Mouse (Mus musculus) ovary, adult 18-20 months (tissue): ENCODE results near the gene Chd9.
A peak's percentile ranks its signal among the peaks of the same experiment; 100 is the strongest.

Source experiments
- DNase-seq: peaks from one replicate; pipeline ENCODE4 v3.0.0; 2022; ENCODE audit warnings: low spot score, mixed read lengths

The Chd9 gene

DNA sequence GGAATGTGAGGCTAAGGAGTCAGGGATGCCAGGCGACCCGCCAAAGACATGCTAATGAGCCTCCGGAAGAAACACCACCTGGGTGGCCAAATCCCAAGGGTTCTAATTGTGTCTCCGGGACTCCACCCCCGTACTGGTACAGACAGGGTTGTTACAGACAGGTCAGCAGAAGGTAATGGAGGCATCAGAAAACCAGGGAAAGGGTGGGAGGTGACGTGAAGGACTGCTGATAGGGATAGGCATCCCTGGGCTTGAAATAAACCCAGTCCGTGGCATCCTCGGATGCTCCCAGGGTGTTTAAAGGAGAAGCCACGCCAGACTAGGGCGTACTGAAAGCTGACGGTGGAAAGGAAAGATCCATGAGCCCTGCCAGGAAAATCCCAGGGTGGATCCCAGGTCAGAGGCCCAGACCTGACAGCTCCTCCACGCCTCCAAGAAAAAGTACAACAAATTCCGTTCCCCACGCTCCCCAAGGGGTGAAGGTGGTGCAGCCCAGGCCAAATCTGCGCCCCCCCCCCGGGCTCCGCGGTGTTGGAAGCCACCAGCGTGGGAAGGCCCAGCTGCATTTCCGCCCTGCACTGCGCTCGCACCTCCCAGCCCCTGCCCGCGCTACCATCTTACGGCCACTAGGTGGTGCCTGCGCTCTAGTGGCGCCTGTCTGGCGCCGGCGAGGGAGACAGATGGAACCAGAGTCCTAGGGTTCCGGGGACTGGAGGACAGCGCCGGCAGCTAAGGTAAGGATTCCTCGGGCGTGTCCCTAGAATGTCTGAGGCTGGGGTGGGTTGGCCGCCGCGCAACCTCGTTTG, at the start of gene Chd9:
Gene Chd9, plus strand, starts transcription at position 172 of the 806 bp plus-strand sequence.
- peak; percentile 84 for DNase-seq

DNA sequence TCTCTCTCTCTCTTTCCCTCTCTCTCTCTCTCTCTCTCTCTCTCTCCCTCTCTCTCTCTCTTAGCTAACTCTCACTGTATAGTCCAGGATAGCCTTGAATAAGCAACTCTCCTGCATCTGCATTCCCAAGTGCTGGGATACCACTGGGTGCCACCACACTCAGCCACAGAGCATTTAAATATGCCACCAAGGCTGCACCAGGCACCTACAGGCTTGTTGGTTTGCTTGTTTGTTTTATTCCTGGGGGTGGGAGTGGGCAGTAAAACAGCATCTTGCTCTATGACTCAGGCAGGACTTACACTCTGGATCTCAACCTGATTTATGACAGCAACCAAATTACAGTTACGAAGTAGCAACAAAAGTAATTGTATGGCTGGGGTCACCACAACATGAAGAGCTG, 36.5 kb upstream of the Chd9 start:
- no peak for DNase-seq

DNA sequence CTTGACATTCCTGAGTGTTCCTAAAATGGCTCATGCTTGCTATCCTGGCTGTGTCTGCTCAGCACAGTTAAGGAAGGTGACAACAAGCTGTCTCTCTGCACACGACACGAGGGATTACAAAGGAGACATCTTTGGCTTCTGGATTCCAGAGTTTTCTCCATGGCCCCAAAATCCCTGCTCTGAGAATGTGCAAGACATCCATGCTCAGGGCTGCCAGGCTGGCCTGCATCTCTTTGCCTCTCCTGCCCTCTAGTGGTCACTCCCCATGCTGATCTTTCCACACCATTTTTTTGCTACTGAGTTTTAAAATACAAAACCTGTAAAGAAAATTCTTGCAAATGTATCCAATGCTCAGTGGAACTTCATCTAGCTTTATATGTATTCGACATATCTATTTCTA, 34.4 kb upstream of the Chd9 start:
- no peak for DNase-seq

DNA sequence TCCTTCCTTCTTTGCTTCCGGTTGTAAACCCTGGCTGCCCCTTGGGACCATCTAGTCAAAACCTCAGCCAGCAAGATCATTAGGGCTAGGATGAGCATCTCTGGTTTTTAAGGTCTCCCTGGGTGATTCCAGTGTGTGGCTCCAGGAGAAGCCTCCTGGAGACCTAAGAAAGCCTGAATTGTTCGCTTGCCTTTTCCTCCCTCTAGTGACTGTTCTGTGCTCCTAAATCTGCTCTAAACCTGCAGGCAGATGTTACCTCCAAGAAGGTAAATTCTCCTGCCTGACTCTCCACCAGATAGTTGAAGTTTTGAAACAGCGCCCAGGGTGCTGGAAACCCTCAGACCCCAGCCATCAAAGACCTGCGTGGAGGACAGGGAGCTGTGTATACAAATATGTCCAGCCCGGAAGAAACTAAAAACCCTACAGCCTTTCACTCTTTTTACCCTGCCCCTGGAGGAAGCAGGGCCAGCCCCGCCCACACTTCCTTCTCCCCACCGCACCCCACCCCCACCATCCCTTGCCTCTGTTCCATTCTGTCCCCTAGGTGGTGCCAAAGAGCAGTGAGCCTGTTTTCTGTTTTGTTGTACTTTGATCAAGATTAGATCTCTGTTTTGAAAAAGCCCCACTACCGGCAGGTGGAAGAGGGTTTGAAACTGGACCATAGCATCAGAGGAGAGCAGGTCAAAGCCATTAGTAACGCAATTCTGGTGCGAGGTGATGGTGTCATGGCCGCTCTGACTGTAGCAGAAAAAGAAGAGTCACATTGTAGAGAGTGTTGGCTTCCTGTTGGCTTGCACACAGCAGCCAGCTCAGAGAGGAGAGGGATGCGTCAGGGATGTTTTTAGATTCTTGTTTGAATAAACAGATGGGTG, 32.9 kb upstream of the Chd9 start:
- no peak for DNase-seq

DNA sequence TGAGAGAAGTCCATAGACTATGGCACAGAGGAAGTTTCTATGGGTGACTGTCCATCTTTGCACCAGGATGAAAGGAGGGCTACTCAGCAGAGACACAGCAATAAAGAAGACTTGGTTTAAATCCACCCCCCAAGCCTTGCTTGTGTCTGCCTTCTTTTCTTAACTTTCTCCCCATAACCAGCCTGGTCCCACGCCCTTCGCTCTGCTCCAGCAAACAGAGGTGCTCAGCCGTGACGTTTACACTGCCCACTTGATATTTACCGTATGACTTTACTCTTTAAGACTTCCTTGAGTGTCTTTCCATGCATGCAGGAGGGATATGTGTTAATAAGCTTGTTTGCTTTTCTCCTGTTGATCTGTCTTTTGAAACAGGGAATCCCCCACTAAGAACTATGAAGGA, 28.7 kb upstream of the Chd9 start:
- DNase-seq = no peak

DNA sequence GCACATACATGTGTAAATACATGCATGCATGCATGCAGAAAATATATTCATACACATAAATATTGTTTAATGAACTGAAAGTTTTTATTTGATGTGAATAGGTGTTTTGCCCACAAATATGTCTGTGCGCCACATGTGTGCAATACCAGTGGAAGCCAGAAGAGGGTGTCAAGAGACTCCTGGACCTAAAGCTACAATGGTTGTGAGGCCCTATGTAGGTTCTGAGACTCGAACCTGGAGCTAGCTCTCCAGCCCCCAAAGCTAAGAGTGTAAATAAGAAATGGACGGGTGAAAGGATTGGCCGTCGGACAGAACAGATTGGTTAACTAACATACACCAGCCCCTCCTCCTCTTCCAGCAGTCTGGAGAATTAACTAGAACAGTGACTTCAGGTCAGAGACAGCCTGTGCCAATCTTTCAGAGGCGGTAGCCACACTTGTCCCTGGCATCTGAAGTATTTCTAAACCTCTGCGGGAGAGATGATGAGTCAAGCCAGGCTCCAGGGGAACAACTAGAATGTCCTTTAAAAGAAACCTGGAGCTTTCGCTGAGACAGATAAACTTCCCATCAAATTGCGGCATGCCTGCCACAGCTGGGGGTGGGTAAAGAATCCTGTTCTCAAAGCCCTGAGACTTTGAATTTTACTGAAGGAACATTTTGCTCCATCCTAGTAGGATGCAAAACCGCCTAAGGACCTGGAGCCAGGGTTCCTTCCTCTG, 14.4 kb upstream of the Chd9 start:
- DNase-seq = no peak

DNA sequence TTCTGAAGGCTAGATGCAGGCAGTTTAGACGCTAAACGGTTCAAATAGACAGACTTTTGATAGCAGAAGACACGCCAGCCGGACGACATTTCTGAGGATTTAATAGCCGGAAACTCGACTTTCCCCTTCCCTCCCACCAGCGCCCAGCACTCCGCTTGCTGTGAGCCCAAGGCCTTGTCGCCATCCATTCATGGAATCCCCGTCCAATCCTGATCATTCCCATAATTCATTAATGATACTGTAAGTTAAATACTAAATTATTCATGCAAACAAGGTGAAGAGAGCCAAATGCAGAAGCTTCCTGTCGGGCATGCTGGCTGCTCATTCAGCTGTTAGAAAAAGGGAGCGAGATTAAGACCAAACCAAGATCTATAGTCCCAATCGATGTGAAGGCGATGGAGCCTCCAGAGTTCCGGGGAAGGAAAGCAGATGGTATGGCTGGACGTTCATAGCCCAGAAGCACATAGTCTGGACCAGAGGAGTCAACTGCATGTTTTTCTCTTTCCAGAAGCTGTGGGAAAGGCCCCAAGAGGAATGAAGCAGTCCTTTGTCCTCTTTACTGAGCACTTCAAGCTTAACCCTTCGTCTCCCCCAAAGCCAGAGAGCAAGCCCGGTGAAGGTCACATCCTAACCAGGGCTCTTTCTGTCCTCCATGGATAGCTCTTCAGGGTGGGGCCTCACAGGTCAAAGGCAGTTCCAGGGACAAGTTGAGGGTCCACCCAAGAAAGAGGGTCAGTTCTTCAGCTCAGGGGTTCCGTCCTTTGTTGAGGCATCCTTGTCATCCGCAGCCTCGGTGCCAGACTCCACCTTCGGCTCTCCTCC, 11.9 kb upstream of the Chd9 start:
- no peak for DNase-seq

DNA sequence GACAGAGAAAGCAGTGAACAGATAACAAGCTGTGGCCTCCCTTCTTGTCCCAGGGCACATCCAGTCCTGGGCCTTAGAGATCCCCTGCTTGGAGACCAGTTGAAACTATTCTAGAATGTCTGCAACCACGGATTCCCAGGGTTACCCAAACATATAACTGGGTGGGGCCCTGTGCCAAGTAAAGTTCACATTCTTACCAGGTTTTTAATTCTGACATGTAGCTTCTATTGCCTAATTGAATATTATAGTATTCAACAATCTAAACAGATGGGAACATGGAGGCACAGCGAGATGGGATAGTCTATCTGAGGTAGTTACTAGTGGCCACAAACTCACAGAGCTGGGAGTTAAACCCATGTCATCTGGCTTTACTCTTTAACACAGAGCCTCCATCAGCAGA, 10.9 kb upstream of the Chd9 start, which contains the start of gene Gm19935:
Gene Gm19935, minus strand, starts transcription at position 101 of the 400 bp plus-strand sequence.
- no peak for DNase-seq

DNA sequence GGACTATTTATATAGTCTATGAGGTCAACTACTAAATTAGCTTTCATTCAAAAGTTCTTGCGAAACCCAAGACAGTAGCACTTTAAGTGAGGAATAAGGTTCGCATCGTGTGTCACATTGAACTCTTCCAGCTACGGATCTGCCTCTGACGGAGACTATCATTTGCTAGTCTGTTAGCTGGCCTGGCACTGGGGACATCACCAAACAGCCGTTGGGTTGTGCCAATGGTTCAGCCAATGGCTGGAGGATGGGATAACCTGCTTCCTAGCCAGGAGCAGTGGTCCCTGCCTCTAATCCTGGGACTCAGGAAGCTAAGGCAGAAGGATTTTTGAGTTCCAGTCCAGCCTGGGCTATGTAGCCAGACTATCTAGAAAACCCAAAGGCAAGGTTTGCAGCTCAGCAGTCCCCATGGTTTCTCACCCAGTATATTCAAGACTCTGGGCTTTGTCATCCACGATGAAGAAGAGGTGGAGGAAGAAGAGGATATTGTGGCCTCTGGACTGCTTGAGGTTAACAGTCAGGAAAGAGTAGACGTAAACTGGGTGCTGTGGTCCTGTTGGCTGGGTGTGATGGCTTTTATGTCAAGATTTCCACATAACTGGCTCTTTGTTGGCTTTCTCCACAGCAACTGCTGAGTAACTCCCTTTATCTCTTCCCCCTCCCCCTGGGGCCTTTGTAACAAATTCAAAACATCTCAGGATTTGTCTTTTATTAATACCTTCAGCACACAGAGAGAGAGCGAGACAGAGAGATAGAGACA, 8.4 kb upstream of the Chd9 start:
- no peak for DNase-seq

DNA sequence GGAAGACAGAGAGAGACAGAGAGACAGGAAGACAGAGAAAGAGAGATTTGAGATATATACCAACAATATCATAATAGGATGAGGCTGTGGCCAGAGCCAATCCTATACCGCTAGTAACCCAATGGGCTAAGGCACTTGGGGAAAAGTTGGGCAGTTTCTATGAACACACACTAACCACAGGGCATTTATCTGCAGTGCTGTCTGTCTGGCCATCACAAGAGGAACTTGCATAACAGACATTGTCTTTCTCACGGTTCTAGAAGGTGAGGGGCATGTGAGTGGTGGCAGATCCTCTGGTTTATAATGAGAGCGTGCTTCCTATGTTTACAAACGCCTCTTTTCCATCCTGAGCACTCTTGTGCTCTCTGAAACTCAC, 7.8 kb upstream of the Chd9 start:
- no peak for DNase-seq

DNA sequence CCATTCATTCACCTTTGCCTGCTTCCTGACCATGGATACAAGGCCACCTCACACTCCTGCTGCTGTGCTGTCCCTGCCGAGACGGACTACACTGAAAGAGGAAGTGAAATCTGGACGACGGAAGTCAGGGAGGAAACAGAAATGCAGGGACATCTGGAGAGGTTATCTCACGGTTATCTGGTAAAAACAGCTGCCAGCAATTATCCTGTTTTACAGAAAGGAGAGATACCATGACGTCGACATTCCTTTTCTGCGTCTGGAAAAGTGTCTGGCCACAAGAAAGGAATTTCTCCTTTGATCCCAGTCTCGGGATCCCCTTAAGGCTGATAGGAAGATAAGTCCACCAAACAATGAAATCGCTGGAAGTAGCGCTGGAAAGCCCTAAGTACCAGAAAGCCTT, 5.7 kb upstream of the Chd9 start:
- DNase-seq = no peak

DNA sequence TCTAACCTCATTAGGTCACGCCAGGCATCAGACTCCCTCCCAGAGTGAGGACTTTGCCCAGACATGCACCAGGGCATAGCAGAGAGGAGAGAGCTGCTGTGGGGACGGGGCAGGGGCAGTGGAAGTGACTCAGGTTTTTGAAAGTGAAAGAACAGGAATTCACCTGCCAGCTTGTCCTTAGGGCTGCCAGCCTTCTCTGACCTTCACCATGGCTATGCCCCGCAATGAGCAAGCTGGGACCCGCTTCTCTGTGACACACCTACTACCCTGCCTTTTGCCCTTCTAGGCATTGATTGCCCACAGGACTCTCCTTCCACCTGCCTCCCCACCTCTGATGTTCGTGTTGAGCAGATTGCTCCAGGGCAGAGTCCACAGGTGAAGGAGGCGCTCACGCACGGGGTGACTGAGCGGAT, 2.7 kb upstream of the Chd9 start:
- no peak for DNase-seq

DNA sequence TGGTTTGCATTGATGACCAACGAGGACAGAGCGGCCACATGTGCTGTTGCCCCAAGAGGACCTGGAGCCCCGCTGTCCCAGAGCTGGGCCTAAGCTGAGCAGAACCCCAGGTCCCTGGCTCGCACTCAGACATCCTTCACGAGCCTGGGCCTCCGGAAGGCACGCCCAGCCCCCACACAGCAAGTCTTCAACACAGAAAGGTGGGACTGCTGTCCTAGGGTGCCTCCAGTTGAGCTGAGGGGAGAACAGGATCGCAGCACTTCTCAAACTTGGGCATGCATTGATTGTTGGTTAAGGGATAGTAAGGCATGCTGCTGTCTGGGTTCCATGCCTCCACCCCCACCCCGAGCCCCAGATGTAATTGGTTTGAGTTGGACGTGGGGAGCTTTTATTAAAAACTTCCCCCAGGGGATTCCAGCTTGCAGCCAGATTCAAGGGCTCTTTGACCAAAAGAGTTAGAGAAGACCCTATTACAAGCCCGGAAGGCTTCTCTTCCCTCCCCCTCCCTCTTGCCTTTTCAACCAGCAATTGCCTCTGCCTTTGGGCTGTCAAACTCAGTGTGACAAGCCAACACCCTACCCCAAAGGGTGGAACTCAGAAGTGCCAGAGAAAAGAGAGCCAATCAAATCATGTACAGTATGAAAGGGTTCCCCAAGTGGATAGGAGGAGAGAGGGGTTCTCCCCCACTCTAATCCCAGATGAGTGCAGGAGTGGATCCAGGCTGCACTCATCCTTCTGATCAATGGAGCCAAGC, 1.0 kb downstream of the Chd9 start:
- DNase-seq = no peak

DNA sequence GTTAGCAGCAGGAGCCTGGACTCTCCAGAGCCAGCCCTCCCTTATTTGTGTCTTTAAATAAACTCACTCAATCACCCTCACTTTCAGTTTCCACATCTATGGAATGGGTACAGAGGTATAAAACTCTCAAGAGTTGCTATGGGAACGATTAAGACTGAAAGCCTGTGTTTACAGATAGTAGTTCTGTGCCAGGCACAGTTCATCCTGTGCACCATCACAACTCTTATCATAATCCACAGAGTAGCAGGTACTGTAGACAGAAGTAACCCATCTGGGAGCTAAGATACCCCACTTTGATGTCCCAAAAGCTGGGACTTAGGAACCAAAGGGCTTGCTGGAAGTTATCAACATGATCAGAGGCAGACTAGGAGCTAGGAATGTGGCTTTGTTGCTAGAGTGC, 1.7 kb downstream of the Chd9 start:
- no peak for DNase-seq

DNA sequence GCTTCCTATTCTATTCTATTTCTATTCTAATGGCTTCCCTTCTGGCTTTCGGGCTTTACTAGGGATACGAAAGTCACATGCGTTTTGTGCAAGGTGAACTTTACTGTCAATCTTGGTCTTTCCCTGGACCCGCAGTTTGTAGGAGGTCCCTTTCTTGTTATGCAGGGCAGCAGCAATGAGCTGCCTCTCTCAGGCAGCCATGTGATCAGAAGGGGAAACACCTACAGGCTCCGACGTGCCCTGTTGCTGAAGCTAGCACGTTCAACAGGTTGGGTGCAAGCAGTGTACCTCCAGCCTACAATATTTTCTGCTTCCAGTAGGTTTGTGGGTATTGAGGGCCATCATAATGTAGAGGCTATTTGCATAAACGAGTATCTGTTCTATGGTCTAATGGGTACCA, 2.8 kb downstream of the Chd9 start:
- DNase-seq = no peak

DNA sequence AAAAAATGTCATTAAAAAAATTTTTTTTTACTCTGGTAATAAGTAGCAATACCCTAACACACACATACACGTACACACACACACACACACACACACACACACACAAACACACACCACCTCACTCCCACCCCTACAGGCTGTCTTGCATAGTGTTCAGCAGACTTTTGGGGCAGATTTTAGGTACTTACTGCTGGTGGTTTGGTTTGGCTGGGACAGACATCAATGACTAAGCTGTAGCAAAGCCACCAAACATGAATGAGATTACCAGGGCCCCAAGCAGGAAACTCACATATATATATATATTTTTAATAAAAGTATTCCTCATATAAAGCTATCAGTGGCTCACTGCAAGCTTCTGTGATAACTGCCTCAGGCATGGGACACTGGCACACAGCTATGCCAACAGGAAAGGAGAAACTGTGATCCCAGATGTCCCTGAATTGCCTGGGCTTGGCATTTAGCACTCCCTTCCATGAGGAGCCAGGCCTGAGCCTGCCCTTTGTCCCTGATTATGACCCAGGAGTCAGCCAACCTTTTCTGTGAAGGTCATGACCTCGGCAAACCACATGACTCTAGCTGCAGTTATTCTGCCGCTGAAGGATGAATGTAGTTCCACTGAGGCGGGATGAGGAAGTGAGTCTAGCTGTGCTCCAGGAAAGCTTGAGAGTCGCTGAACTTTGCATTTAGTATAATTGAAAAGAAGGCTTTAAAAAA, 4.6 kb downstream of the Chd9 start:
- no peak for DNase-seq

DNA sequence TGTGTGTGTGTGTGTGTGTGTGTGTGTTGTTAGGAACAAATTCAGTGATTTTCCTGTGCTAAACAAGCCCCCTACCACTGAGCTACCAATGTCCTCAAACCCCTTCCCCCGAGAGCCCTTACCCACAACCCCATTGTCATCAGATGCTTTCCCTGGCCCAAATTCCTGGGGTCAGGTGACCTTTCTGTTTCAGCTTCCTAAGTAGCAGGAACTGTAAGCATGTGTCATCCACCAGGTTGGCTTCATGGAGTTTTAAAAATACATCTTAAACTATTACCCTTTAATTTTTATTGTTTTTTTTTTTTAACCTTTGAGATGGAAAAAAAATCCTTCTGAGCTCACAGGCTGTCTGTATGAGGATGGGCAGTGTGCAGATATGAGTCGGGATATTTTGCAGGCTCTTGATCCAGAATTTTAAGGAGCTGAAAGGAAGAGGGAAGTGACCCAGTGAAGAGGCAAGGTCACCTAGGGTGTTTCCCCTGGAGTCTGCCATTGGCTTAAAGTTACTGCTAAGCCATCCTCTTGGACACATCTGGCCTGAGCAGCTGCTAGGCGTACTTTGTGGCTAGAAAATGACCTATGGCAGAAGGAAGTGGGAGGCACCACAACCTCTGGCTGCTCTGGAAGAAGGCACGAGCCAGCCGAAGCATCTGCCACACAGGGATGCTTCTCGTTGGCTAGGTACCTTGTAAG, 5.6 kb downstream of the Chd9 start:
- DNase-seq = no peak

DNA sequence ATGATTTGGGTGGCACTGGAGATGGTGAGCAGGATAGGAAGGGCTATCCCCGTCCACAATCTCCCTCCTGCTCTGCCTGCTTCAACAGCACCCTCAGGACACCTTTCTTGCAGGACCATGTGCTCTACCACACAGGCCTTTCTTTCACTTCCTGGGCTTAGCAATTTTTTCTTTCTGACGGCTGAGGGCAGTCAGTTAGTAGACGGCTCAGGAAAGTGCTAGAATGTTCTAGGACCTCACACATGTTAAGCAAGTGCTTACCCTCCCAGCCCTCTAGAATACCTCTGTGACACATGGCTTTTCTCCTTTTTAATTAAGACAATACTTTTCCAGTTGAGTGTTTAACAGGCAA, 6.1 kb downstream of the Chd9 start:
- DNase-seq = no peak

DNA sequence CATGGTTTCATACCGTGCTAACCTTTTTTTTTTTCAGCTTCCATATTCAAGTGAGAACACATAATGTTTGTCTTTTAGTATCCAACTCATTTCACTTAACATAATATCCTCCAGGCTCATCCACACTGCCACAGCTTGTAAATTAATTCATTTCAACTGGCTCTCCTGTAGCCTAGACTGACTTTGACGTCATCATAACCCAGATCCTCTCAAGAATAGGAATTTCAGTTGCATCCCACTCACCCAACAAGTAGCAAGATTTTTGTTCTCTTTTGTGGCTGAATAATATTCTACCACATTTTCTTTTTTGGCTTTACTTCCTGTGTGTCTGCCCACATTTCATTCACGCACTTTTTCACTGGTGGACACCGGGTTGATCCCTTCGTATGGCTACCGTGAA, 9.3 kb downstream of the Chd9 start:
- no peak for DNase-seq
